Mouse (Mus musculus) heart, postnatal 10 days (tissue): ENCODE measurements around the gene Olfr239. TPM values are rescaled to one million over a fixed set of nuclear protein-coding genes. Genes with fewer than 3 reads are reported as not detected.
"Not testable (repeated sequence)": the region's sequence is repeated elsewhere in the genome, so short reads cannot be mapped to it uniquely, and the experiment has no call there.

Experiments used
- DNase-seq, 2 experiments: peaks; one replicate each; pipeline ENCODE4 v3.0.0; 2021
- intact Hi-C: fragments of 180-260 bp; cut with DNase I; formaldehyde crosslinking; loops from one replicate; pipeline ENCODE4 v1.15.1; 2025
- total RNA-seq, 2 experiments: library from RNA; stranded (reverse); gene quantifications; 2 replicates each; pipeline ENCODE4 v1.2.3; 2021

The Olfr239 gene
- total RNA-seq, result not detected

- intact Hi-C loops, DNase-seq: not testable (repeated sequence)
These were observed at the start of gene Olfr239 for GRCm38 (mm10) chr17:33191002-33191401. Olfr239 (plus strand) TSS chr17:33191302.

GRCm38 (mm10) chr17:33168147-33168546 is 23.0 kb upstream of the Olfr239 start, which contains the start of gene Olfr55:
Olfr55 (plus strand) TSS chr17:33168447.
- DNase-seq, intact Hi-C loops: not testable (repeated sequence)

GRCm38 (mm10) chr17:33221590-33221989 is 30.5 kb downstream of the Olfr239 start, which contains the start of gene Olfr1564:
Olfr1564 (minus strand) TSS chr17:33221690.
- DNase-seq, result no peak
- intact Hi-C loops, result no loop called here

GRCm38 (mm10) chr17:33236646-33237045 is 45.5 kb downstream of the Olfr239 start:
- intact Hi-C loops, DNase-seq: not testable (repeated sequence)

Other genes with a start within 250 kb of the Olfr239 start
- 10 to 100 TPM; 13.7 to 15.7 TPM for gene Cyp4f13, start 243.9 kb upstream of the Olfr239 start, total RNA-seq
- 1 to 10 TPM; 3.0 to 4.0 TPM for gene Zfp472, start 225.5 kb upstream of the Olfr239 start, total RNA-seq
- gene Zfp952, start 198.2 kb upstream of the Olfr239 start, total RNA-seq, result 1 to 10 TPM; 7.9 to 8.5 TPM
- gene Zfp763, start 157.9 kb upstream of the Olfr239 start, total RNA-seq, result 1 to 10 TPM; 6.2 to 6.4 TPM
- gene 4921501E09Rik, start 123.2 kb upstream of the Olfr239 start, total RNA-seq, result not detected
- 1 to 10 TPM; 5.8 to 8.2 TPM for gene Zfp563, start 102.0 kb upstream of the Olfr239 start, total RNA-seq
- not detected for gene Morc2b, start 51.6 kb upstream of the Olfr239 start, total RNA-seq
- gene Olfr55, start 22.9 kb upstream of the Olfr239 start, total RNA-seq, result not detected
- under 1 TPM; 0.12 to 0.19 TPM for gene Olfr1564, start 30.4 kb downstream of the Olfr239 start, total RNA-seq
- 10 to 100 TPM; 11.5 to 12.1 TPM for gene Zfp955a, start 63.8 kb downstream of the Olfr239 start, total RNA-seq
- not detected for gene Olfr63, start 73.4 kb downstream of the Olfr239 start, total RNA-seq
- 10 to 100 TPM; 14.4 to 15.5 TPM for gene Zfp955b, start 98.2 kb downstream of the Olfr239 start, total RNA-seq
- 10 to 100 TPM in 1 of 2 experiments, 1 to 10 TPM in 1; 7.6 to 10.0 TPM for gene Zfp81, start 167.6 kb downstream of the Olfr239 start, total RNA-seq
- gene Zfp101, start 203.3 kb downstream of the Olfr239 start, total RNA-seq, result 1 to 10 TPM; 6.6 to 6.8 TPM
- gene Actl9, start 241.6 kb downstream of the Olfr239 start, total RNA-seq, result not detected